Mouse (Mus musculus) spleen, adult 12 weeks (tissue): ENCODE results near the gene Rimkla.
A peak's percentile ranks its signal among the peaks of the same experiment; 100 is the strongest.

Source experiments
- DNase-seq: peaks from one replicate; pipeline ENCODE4 v3.0.0; 2022; ENCODE audit warnings: low spot score

The Rimkla gene

GRCm38 (mm10) chr4:119467720-119468380, 24.6 kb downstream of the Rimkla start:
- no peak for DNase-seq

- no peak for DNase-seq
Observed at GRCm38 (mm10) chr4:119465841-119466240, 26.6 kb downstream of the Rimkla start.

GRCm38 (mm10) chr4:119463756-119464419, 28.5 kb downstream of the Rimkla start:
- DNase-seq = peak; percentile 41

- DNase-seq = no peak
Observed at GRCm38 (mm10) chr4:119462858-119463755, 29.3 kb downstream of the Rimkla start.

- no peak for DNase-seq
Observed at GRCm38 (mm10) chr4:119462457-119462856, 30.0 kb downstream of the Rimkla start.

GRCm38 (mm10) chr4:119460728-119461141, 31.7 kb downstream of the Rimkla start:
- DNase-seq = no peak

GRCm38 (mm10) chr4:119460296-119460695, 32.1 kb downstream of the Rimkla start:
- DNase-seq = peak; percentile 15

- DNase-seq = no peak
Observed at GRCm38 (mm10) chr4:119453533-119453932, 38.9 kb downstream of the Rimkla start.

- no peak for DNase-seq
Observed at GRCm38 (mm10) chr4:119453128-119453527, 39.3 kb downstream of the Rimkla start.

GRCm38 (mm10) chr4:119450436-119450835, 42.0 kb downstream of the Rimkla start:
- DNase-seq = no peak

- DNase-seq = no peak
Observed at GRCm38 (mm10) chr4:119447786-119448185, 44.6 kb downstream of the Rimkla start.

GRCm38 (mm10) chr4:119447261-119447660, 45.2 kb downstream of the Rimkla start:
- DNase-seq = no peak

GRCm38 (mm10) chr4:119442539-119442938, 49.9 kb downstream of the Rimkla start:
- DNase-seq = no peak

- no peak for DNase-seq
Observed at GRCm38 (mm10) chr4:119441836-119442235, 50.6 kb downstream of the Rimkla start.

- no peak for DNase-seq
Observed at GRCm38 (mm10) chr4:119437936-119438335, 54.5 kb downstream of the Rimkla start.

- peak; percentile 57 for DNase-seq
Observed at GRCm38 (mm10) chr4:119430678-119431077, 61.8 kb downstream of the Rimkla start.

- DNase-seq = peak; percentile 83
Observed at GRCm38 (mm10) chr4:119427680-119428079, 64.7 kb downstream of the Rimkla start.

- no peak for DNase-seq
Observed at GRCm38 (mm10) chr4:119425601-119426000, 66.8 kb downstream of the Rimkla start.

- DNase-seq = no peak
Observed at GRCm38 (mm10) chr4:119425077-119425476, 67.4 kb downstream of the Rimkla start.

GRCm38 (mm10) chr4:119422294-119422964, 70.0 kb downstream of the Rimkla start, which contains the start of the genes Ppcs and Zmynd12:
Gene Ppcs, minus strand, starts transcription at chr4:119422420.
Gene Zmynd12, plus strand, starts transcription at chr4:119422814.
- DNase-seq = peak; percentile 84

- no peak for DNase-seq
Observed at GRCm38 (mm10) chr4:119421921-119422293, 70.5 kb downstream of the Rimkla start.

- DNase-seq = no peak
Observed at GRCm38 (mm10) chr4:119421191-119421590, 71.2 kb downstream of the Rimkla start.
